Mouse (Mus musculus): Measurements from ENCODE around the gene Azi2. TPM values are rescaled to one million over a fixed set of nuclear protein-coding genes. Genes with fewer than 3 reads are reported as not detected.

The Azi2 gene
- polyA plus RNA-seq (2016; fragmentation: Nextera tagmentation; extraction: Ambion mirVana) = 75.3 and 76.0 TPM in 2 replicates

- 0 out of 2 replicates have a peak, but pooled peaks cover 6% of the 10 kb centered on the region for H3K36me3 ChIP-seq
- H3K27ac ChIP-seq = peak within 1 kb of the TSS; percentile 91
- H3K4me3 ChIP-seq = peak within 1 kb of the TSS; percentile 85
- ATAC-seq (ENCODE audit: insufficient number of reproducible peaks, insufficient read depth, low FRiP score, low TSS enrichment) = peak; percentile 97
- no peaks in the 10 kb centered on the region for H3K27me3 ChIP-seq
- H3K9ac ChIP-seq = peak within 1 kb of the TSS; percentile 82
- no peaks in the 10 kb centered on the region for H3K9me3 ChIP-seq
- under 1% methylated on average over 87 of the region's 87 CpGs for WGBS
- H3K4me2 ChIP-seq (replicated peaks) = peak within 1 kb of the TSS; percentile 71
- H3K4me1 ChIP-seq = peaks cover 9% of the 10 kb centered on the region
These were observed at the start of gene Azi2 for GRCm38 (mm10) chr9:118040218-118041021. Gene Azi2 (plus strand): TSS chr9:118040499.

DNA sequence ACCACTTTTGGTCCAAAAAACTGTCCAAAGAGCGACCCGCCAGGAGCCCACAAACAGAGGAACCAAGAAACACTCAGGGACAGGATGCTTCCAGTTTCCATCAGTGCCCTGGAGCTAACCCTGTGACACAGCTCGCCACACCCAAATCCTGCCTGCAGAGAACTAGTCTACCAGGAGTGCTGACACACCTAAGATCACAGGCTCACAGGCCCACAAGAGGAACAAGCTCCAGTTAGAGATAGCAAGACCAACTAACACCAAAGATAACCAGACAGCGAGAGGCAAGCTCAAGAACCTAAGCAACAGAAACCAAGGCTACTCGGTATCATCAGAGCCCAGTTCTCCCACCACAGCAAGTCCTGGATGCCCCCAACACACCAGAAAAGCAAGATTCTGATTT, 43.7 kb upstream of the Azi2 start:
- Histone ChIP-seq H3K4me1 (no peaks in the 10 kb centered on the region), H3K36me3 (no peaks in the 10 kb centered on the region), H3K27me3 (no peaks in the 10 kb centered on the region), H3K9ac (no peak overlapping the region), H3K4me3 (no peak overlapping the region), H3K27ac (no peak overlapping the region), H3K4me2 (replicated peaks) (no peak overlapping the region), H3K9me3 (no peaks in the 10 kb centered on the region)
- 90% methylated on average over 5 of the region's 5 CpGs for WGBS
- no peak for ATAC-seq (ENCODE audit: insufficient number of reproducible peaks, insufficient read depth, low FRiP score, low TSS enrichment)

DNA sequence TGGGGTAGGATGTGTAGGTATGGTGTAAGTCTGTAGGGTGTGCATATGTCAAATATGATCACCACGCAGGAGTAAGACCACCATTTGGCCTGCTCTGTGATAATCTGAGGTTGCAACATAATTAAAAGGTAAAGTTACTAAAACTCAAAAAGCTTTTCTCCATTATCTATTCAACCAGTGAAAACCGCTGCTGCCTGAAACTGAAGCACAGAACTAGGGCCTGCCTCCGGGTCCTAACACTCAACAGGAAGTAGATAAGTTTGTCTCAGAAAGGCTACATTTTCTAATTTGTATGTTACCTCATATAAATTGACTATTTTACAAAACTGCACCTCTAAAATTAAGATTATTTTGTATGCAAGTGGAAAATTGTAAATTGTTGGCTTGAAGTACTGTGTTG, 38.8 kb upstream of the Azi2 start:
- Histone ChIP-seq H3K27me3 (no peaks in the 10 kb centered on the region), H3K9me3 (no peaks in the 10 kb centered on the region), H3K4me1 (no peaks in the 10 kb centered on the region), H3K27ac (no peak overlapping the region), H3K4me3 (no peak overlapping the region), H3K4me2 (replicated peaks) (no peak overlapping the region), H3K36me3 (no peaks in the 10 kb centered on the region), H3K9ac (no peak overlapping the region)
- 93% methylated on average over 3 of the region's 3 CpGs for WGBS
- no peak for ATAC-seq (ENCODE audit: insufficient number of reproducible peaks, insufficient read depth, low FRiP score, low TSS enrichment)

DNA sequence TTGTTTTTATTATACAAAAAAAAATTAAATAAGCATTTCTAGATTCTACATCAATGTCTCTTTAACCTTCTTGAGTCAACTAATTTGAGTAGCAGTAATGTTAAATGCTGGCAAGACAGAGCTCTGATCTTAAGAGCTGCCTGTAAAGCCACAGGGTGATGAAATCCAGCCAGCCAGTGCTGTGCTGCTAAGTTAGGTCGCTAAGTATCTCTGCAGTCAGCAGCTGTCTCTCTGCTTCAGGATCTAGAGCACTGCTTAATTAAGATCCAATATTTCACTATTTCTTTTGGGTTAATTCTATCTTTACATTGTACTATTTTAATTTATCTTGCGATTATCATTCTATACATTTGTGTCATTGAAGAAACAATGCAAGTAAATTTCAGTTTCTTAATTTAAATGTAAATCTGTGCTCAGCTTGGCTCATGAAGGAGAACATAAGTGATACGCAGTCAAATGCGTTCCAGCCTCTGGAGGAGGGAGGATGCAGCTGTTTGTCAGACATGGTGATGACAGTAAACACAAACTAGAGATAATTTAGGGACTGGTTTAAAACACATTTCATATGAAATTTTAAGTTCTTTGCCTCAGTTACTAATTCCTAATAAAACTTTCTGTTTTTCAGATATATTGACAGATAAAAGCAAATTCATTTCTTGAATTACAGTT, 36.9 kb upstream of the Azi2 start:
- no peaks in the 10 kb centered on the region for H3K27me3 ChIP-seq
- H3K4me2 ChIP-seq (replicated peaks) = no peak overlapping the region
- H3K9ac ChIP-seq = no peak overlapping the region
- H3K27ac ChIP-seq = no peak overlapping the region
- no peak for ATAC-seq (ENCODE audit: insufficient number of reproducible peaks, insufficient read depth, low FRiP score, low TSS enrichment)
- no peaks in the 10 kb centered on the region for H3K9me3 ChIP-seq
- H3K4me3 ChIP-seq = no peak overlapping the region
- H3K36me3 ChIP-seq = no peaks in the 10 kb centered on the region
- 70% methylated on average over 4 of the region's 4 CpGs for WGBS
- H3K4me1 ChIP-seq = no peaks in the 10 kb centered on the region

DNA sequence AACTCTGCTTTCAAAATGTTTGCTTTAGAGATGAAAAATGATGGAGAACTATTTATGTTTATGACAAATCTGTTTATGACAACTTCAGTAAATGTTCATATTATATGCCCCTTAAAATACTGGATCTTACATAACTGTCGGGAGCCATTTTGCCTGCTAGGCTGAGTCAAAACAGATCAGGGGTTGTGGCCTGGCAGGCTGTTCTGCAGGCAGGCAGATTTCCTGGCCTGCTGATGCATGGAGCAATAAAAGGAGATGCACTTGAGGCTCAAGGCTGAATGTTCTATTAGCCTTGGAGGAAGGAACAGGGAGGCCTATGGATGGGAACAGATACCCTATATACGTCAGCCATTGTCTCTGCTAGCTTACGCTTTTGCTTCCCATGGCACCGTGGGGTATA, 36.4 kb upstream of the Azi2 start:
- H3K9me3 ChIP-seq = no peaks in the 10 kb centered on the region
- no peaks in the 10 kb centered on the region for H3K27me3 ChIP-seq
- H3K4me2 ChIP-seq (replicated peaks) = no peak overlapping the region
- H3K36me3 ChIP-seq = no peaks in the 10 kb centered on the region
- no peak overlapping the region for H3K27ac ChIP-seq
- H3K9ac ChIP-seq = no peak overlapping the region
- no peak for ATAC-seq (ENCODE audit: insufficient number of reproducible peaks, insufficient read depth, low FRiP score, low TSS enrichment)
- WGBS = 82% methylated on average over 4 of the region's 4 CpGs
- H3K4me1 ChIP-seq = no peaks in the 10 kb centered on the region
- H3K4me3 ChIP-seq = no peak overlapping the region

DNA sequence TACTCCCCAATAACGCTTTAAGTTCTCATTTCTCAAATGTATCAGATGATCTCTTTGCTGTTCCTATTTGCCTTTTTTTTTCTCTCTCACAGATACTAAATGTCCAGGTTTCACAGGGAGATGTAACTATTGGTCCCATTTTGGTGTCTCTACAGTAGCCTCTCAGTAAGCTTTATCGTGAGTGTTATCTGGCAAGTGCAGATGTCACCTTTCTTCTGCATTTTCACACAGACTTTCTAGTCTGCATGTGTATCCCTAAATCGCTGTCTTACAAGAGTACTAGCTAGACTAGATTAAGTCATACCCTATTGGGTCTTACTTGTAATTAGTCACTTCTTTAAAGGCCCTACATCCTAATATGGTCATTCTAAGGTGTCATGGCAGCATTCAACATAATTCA, 27.4 kb upstream of the Azi2 start:
- Histone ChIP-seq H3K9ac (no peak overlapping the region), H3K4me3 (no peak overlapping the region), H3K36me3 (no peaks in the 10 kb centered on the region), H3K4me1 (no peaks in the 10 kb centered on the region), H3K27me3 (no peaks in the 10 kb centered on the region), H3K9me3 (no peaks in the 10 kb centered on the region), H3K4me2 (replicated peaks) (no peak overlapping the region), H3K27ac (no peak overlapping the region)
- 87% methylated on average over 3 of the region's 3 CpGs for WGBS
- ATAC-seq (ENCODE audit: insufficient number of reproducible peaks, insufficient read depth, low FRiP score, low TSS enrichment) = no peak

DNA sequence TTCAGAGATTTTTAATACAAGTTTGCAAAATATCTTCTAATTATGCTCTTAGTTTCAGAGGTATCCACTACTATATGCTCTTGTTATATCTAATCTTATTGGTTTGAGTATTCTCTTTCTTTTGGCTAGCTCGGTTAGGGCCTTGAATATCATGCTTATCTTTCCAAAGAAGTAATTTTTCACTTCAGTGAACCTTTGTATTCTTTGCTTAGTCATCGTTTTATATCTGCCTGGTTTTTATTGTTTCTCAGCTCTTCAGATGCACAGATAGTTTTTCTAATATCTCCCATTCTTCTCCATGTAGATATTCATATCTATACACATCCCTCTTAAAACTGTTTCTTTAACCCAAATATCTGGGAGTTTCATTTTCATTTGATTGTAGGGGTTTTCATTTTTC, 15.3 kb upstream of the Azi2 start:
- no peak overlapping the region for H3K4me3 ChIP-seq
- H3K4me1 ChIP-seq = no peaks in the 10 kb centered on the region
- H3K9me3 ChIP-seq = no peaks in the 10 kb centered on the region
- H3K27me3 ChIP-seq = no peaks in the 10 kb centered on the region
- 82% methylated on average over 2 of the region's 2 CpGs for WGBS
- no peaks in the 10 kb centered on the region for H3K36me3 ChIP-seq
- no peak for ATAC-seq (ENCODE audit: insufficient number of reproducible peaks, insufficient read depth, low FRiP score, low TSS enrichment)
- H3K4me2 ChIP-seq (replicated peaks) = no peak overlapping the region
- H3K27ac ChIP-seq = no peak overlapping the region
- no peak overlapping the region for H3K9ac ChIP-seq

GRCm38 (mm10) chr9:118029490-118029889, 10.8 kb upstream of the Azi2 start:
- Histone ChIP-seq H3K4me1 (no peaks in the 10 kb centered on the region), H3K9me3 (no peaks in the 10 kb centered on the region), H3K36me3 (no peaks in the 10 kb centered on the region), H3K27ac (no peak overlapping the region), H3K27me3 (no peaks in the 10 kb centered on the region), H3K4me2 (replicated peaks) (no peak overlapping the region), H3K4me3 (no peak overlapping the region), H3K9ac (no peak overlapping the region)
- WGBS = 52% methylated on average over 4 of the region's 4 CpGs
- ATAC-seq (ENCODE audit: insufficient number of reproducible peaks, insufficient read depth, low FRiP score, low TSS enrichment) = no peak

GRCm38 (mm10) chr9:118030252-118030651, 10.0 kb upstream of the Azi2 start:
- H3K27ac ChIP-seq = no peak overlapping the region
- no peaks in the 10 kb centered on the region for H3K4me1 ChIP-seq
- WGBS = 70% methylated on average over 1 of the region's 1 CpGs
- no peaks in the 10 kb centered on the region for H3K9me3 ChIP-seq
- no peak for ATAC-seq (ENCODE audit: insufficient number of reproducible peaks, insufficient read depth, low FRiP score, low TSS enrichment)
- no peak overlapping the region for H3K9ac ChIP-seq
- no peaks in the 10 kb centered on the region for H3K36me3 ChIP-seq
- H3K4me3 ChIP-seq = no peak overlapping the region
- H3K27me3 ChIP-seq = no peaks in the 10 kb centered on the region
- no peak overlapping the region for H3K4me2 ChIP-seq (replicated peaks)

GRCm38 (mm10) chr9:118031694-118032093, 8.6 kb upstream of the Azi2 start:
- Histone ChIP-seq H3K36me3 (no peaks in the 10 kb centered on the region), H3K9ac (no peak overlapping the region), H3K27ac (no peak overlapping the region), H3K4me3 (no peak overlapping the region), H3K4me1 (no peaks in the 10 kb centered on the region), H3K27me3 (no peaks in the 10 kb centered on the region), H3K4me2 (replicated peaks) (no peak overlapping the region), H3K9me3 (no peaks in the 10 kb centered on the region)
- no peak for ATAC-seq (ENCODE audit: insufficient number of reproducible peaks, insufficient read depth, low FRiP score, low TSS enrichment)
- 33% methylated on average over 2 of the region's 2 CpGs for WGBS

GRCm38 (mm10) chr9:118034990-118035389, 5.3 kb upstream of the Azi2 start:
- no peak overlapping the region for H3K27ac ChIP-seq
- no peak overlapping the region for H3K9ac ChIP-seq
- 81% methylated on average over 3 of the region's 3 CpGs for WGBS
- no peak for ATAC-seq (ENCODE audit: insufficient number of reproducible peaks, insufficient read depth, low FRiP score, low TSS enrichment)
- no peaks in the 10 kb centered on the region for H3K4me1 ChIP-seq
- H3K27me3 ChIP-seq = no peaks in the 10 kb centered on the region
- no peaks in the 10 kb centered on the region for H3K9me3 ChIP-seq
- H3K4me2 ChIP-seq (replicated peaks) = no peak overlapping the region
- H3K4me3 ChIP-seq = no peak overlapping the region
- H3K36me3 ChIP-seq = no peaks in the 10 kb centered on the region

- WGBS = 1% methylated on average over 21 of the region's 21 CpGs
- H3K9me3 ChIP-seq = no peaks in the 10 kb centered on the region
- no peaks in the 10 kb centered on the region for H3K27me3 ChIP-seq
- peak overlapping the region; percentile 91 for H3K27ac ChIP-seq
- peaks cover 9% of the 10 kb centered on the region for H3K4me1 ChIP-seq
- H3K4me2 ChIP-seq (replicated peaks) = peak overlapping the region; percentile 71
- H3K9ac ChIP-seq = peak overlapping the region; percentile 82
- ATAC-seq (ENCODE audit: insufficient number of reproducible peaks, insufficient read depth, low FRiP score, low TSS enrichment) = no peak
- peak overlapping the region; percentile 85 for H3K4me3 ChIP-seq
- H3K36me3 ChIP-seq = 0 out of 2 replicates have a peak, but pooled peaks cover 6% of the 10 kb centered on the region
These were observed 712 bp downstream of the Azi2 start for GRCm38 (mm10) chr9:118041022-118041400.

All from embryonic facial prominence, embryonic 12.5 days (tissue).